Mouse (Mus musculus): Measurements from ENCODE around the gene Plp2. TPM values are rescaled to one million over a fixed set of nuclear protein-coding genes. Genes with fewer than 3 reads are reported as not detected.

The Plp2 gene
- polyA plus RNA-seq, 1 experiment, result 149 TPM

DNA sequence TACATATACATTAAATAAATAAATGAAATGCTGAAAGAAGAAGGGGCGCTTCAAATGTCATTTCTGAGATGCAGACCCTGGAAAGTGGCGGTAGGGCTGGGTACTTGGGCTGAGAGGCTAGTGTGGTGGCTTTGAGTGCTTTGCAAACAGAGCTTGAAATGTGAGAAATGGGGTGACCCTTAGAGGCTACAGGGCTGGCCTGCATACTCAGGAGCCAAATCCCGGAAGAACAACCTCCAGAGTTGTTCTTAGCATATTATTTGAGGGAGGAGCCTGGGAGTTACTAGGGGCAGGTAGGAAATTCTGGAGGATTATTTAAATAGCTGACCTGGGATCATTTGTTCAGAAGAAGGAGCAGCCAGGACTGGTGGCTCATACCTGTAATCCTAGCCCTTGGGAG, 19.3 kb upstream of the Plp2 start:
- no peaks in the 10 kb centered on the region for H3K27me3 ChIP-seq (ENCODE audit: control insufficient read depth, insufficient read depth, low read length)
- no peak for DNase-seq
- H3K36me3 ChIP-seq (ENCODE audit: control insufficient read depth, insufficient read depth, low read length), result no peaks in the 10 kb centered on the region
- no peaks in the 10 kb centered on the region for H3K4me1 ChIP-seq (replicated peaks; ENCODE audit: control insufficient read depth, insufficient read depth, low read length)
- no peak overlapping the region for H3K4me3 ChIP-seq (ENCODE audit: control insufficient read depth, insufficient read depth, low read length)
- WGBS, result 91% methylated on average over 3 of the region's 3 CpGs
- no peak overlapping the region for H3K27ac ChIP-seq (ENCODE audit: control insufficient read depth, insufficient read depth, low read length)
- TF ChIP-seq CTCF (IDR thresholded peaks at IDR 0.05; ENCODE audit: borderline replicate concordance, control insufficient read depth, extremely low read depth, insufficient read depth, low read length, poor library complexity) (no peak), POLR2A (IDR thresholded peaks at IDR 0.05; ENCODE audit: control insufficient read depth, extremely low read depth, insufficient read depth, low read length, poor library complexity) (no peak)

GRCm38 (mm10) chrX:7688321-7688720, 17.1 kb upstream of the Plp2 start:
- H3K36me3 ChIP-seq (ENCODE audit: control insufficient read depth, insufficient read depth, low read length), result no peaks in the 10 kb centered on the region
- TF ChIP-seq POLR2A (IDR thresholded peaks at IDR 0.05; ENCODE audit: control insufficient read depth, extremely low read depth, insufficient read depth, low read length, poor library complexity), result no peak
- TF ChIP-seq CTCF (IDR thresholded peaks at IDR 0.05; ENCODE audit: borderline replicate concordance, control insufficient read depth, extremely low read depth, insufficient read depth, low read length, poor library complexity), result no peak
- H3K27ac ChIP-seq (ENCODE audit: control insufficient read depth, insufficient read depth, low read length), result no peak overlapping the region
- no peaks in the 10 kb centered on the region for H3K27me3 ChIP-seq (ENCODE audit: control insufficient read depth, insufficient read depth, low read length)
- DNase-seq, result no peak
- no peaks in the 10 kb centered on the region for H3K4me1 ChIP-seq (replicated peaks; ENCODE audit: control insufficient read depth, insufficient read depth, low read length)
- 100% methylated on average over 2 of the region's 2 CpGs for WGBS
- H3K4me3 ChIP-seq (ENCODE audit: control insufficient read depth, insufficient read depth, low read length), result no peak overlapping the region

DNA sequence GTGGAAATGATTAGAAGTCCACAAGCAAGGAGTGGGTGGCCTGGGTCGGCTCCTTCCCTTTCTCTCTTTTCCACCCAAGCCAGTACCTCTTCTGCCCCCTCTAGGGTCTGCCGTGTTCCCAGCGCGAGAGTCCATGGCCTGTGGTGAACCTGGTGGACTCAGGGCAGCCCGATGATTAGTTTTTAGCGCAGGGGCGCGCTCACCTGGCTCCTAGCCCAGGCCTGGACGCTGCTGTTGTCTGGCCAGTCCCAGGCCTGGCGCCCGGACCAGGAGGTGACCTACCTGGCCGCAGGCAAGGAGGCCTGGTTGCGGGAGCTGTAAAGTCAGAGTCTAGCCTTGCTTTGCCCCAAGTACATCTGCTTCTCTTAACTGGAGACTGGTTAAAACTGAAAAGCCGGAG, 9.7 kb upstream of the Plp2 start, which contains the start of gene Magix:
Magix (minus strand) TSS at position 388 of the 400 bp plus-strand sequence.
- Histone ChIP-seq H3K4me1 (replicated peaks; ENCODE audit: control insufficient read depth, insufficient read depth, low read length) (0 out of 2 replicates have a peak, but pooled peaks cover 3% of the 10 kb centered on the region), H3K36me3 (ENCODE audit: control insufficient read depth, insufficient read depth, low read length) (no peaks in the 10 kb centered on the region), H3K4me3 (ENCODE audit: control insufficient read depth, insufficient read depth, low read length) (no peak within 1 kb of the TSS), H3K27me3 (ENCODE audit: control insufficient read depth, insufficient read depth, low read length) (no peaks in the 10 kb centered on the region), H3K27ac (ENCODE audit: control insufficient read depth, insufficient read depth, low read length) (no peak within 1 kb of the TSS)
- TF ChIP-seq CTCF (IDR thresholded peaks at IDR 0.05; ENCODE audit: borderline replicate concordance, control insufficient read depth, extremely low read depth, insufficient read depth, low read length, poor library complexity), result no peak
- no peak for TF ChIP-seq POLR2A (IDR thresholded peaks at IDR 0.05; ENCODE audit: control insufficient read depth, extremely low read depth, insufficient read depth, low read length, poor library complexity)
- DNase-seq, result no peak
- WGBS, result 93% methylated on average over 14 of the region's 14 CpGs

DNA sequence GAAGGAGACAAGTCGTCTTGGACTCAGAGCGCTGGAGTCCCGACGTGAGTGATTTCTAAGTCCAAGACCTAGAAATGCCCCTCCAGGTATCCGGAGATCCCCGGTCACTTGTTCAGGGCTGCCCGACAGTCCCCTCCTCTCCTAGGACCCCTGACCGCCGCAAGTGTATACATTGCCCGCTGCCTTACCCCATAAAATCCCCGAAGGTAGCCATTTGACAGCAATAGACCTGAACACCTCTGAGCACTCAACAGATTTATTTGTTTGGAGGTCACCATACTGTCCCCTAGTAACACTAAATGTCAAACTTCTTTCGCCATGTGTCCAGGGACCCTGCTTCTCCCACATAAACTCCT, 8.8 kb upstream of the Plp2 start:
- H3K36me3 ChIP-seq (ENCODE audit: control insufficient read depth, insufficient read depth, low read length), result no peaks in the 10 kb centered on the region
- no peaks in the 10 kb centered on the region for H3K27me3 ChIP-seq (ENCODE audit: control insufficient read depth, insufficient read depth, low read length)
- TF ChIP-seq CTCF (IDR thresholded peaks at IDR 0.05; ENCODE audit: borderline replicate concordance, control insufficient read depth, extremely low read depth, insufficient read depth, low read length, poor library complexity), result no peak
- no peak for TF ChIP-seq POLR2A (IDR thresholded peaks at IDR 0.05; ENCODE audit: control insufficient read depth, extremely low read depth, insufficient read depth, low read length, poor library complexity)
- DNase-seq, result no peak
- no peak overlapping the region for H3K27ac ChIP-seq (ENCODE audit: control insufficient read depth, insufficient read depth, low read length)
- WGBS, result 18% methylated on average over 12 of the region's 12 CpGs
- no peak overlapping the region for H3K4me3 ChIP-seq (ENCODE audit: control insufficient read depth, insufficient read depth, low read length)
- H3K4me1 ChIP-seq (replicated peaks; ENCODE audit: control insufficient read depth, insufficient read depth, low read length), result 0 out of 2 replicates have a peak, but pooled peaks cover 3% of the 10 kb centered on the region

- H3K4me1 ChIP-seq (replicated peaks; ENCODE audit: control insufficient read depth, insufficient read depth, low read length), result peaks cover 6% of the 10 kb centered on the region; the same call in 1 of the 2 replicates
- peak; percentile 82; the same call in 1 of the 2 replicates for TF ChIP-seq CTCF (IDR thresholded peaks at IDR 0.05; ENCODE audit: borderline replicate concordance, control insufficient read depth, extremely low read depth, insufficient read depth, low read length, poor library complexity)
- TF ChIP-seq POLR2A (IDR thresholded peaks at IDR 0.05; ENCODE audit: control insufficient read depth, extremely low read depth, insufficient read depth, low read length, poor library complexity), result no peak
- no peak overlapping the region for H3K27ac ChIP-seq (ENCODE audit: control insufficient read depth, insufficient read depth, low read length)
- DNase-seq, result peak; percentile 85
- no peaks in the 10 kb centered on the region for H3K36me3 ChIP-seq (ENCODE audit: control insufficient read depth, insufficient read depth, low read length)
- 5% methylated on average over 27 of the region's 27 CpGs for WGBS
- no peaks in the 10 kb centered on the region for H3K27me3 ChIP-seq (ENCODE audit: control insufficient read depth, insufficient read depth, low read length)
- H3K4me3 ChIP-seq (ENCODE audit: control insufficient read depth, insufficient read depth, low read length), result no peak overlapping the region
Measured at GRCm38 (mm10) chrX:7679405-7680056, 8.3 kb upstream of the Plp2 start.

- WGBS, result 19% methylated on average over 3 of the region's 3 CpGs
Measured at GRCm38 (mm10) chrX:7678986-7679385, 7.8 kb upstream of the Plp2 start.

More at GRCm38 (mm10) chrX:7678986-7679385, 7.8 kb upstream of the Plp2 start:
- Histone ChIP-seq H3K4me3 (ENCODE audit: control insufficient read depth, insufficient read depth, low read length) (no peak overlapping the region), H3K27me3 (ENCODE audit: control insufficient read depth, insufficient read depth, low read length) (no peaks in the 10 kb centered on the region), H3K36me3 (ENCODE audit: control insufficient read depth, insufficient read depth, low read length) (no peaks in the 10 kb centered on the region), H3K27ac (ENCODE audit: control insufficient read depth, insufficient read depth, low read length) (no peak overlapping the region), H3K4me1 (replicated peaks; ENCODE audit: control insufficient read depth, insufficient read depth, low read length) (peaks cover 9% of the 10 kb centered on the region; the same call in 1 of the 2 replicates)
- DNase-seq, result no peak
- TF ChIP-seq CTCF (IDR thresholded peaks at IDR 0.05; ENCODE audit: borderline replicate concordance, control insufficient read depth, extremely low read depth, insufficient read depth, low read length, poor library complexity) (no peak), POLR2A (IDR thresholded peaks at IDR 0.05; ENCODE audit: control insufficient read depth, extremely low read depth, insufficient read depth, low read length, poor library complexity) (no peak)
